Mouse (Mus musculus) forebrain, embryonic 15.5 days (tissue): ENCODE measurements at regions not wholly inside any gene's neighbourhood (a gene's known extent, or its start where the extent isn't known, plus 50 kb on each side); places are given as distances from the start of the nearest gene placed in this dataset.

Source experiments
- ATAC-seq: fragments of 200-750 bp; cut with Nextera tagmentation; replicated peaks from 2 replicates; pipeline ENCODE4 v1.8.0; 2017; ENCODE audit warnings: mild to moderate bottlenecking, moderate TSS enrichment, moderate library complexity
- H3K27ac ChIP-seq: fragments of 300-500 bp; sonication (generic); replicated peaks from 2 replicates; pipeline ENCODE4 v1.5.1; 2015; ENCODE audit warnings: mild to moderate bottlenecking, inconsistent platforms
- H3K27me3 ChIP-seq: fragments of 300-500 bp; sonication (generic); 2 replicates; pipeline ENCODE4 v1.6.1; 2015; ENCODE audit warnings: inconsistent platforms
- H3K36me3 ChIP-seq: fragments of 300-500 bp; sonication (generic); 2 replicates; pipeline ENCODE4 v1.6.1; 2015; ENCODE audit warnings: mild to moderate bottlenecking, inconsistent platforms
- H3K4me1 ChIP-seq: fragments of 300-500 bp; sonication (generic); 2 replicates; pipeline ENCODE4 v1.6.1; 2015; ENCODE audit warnings: inconsistent platforms
- H3K4me2 ChIP-seq: fragments of 300-500 bp; sonication (generic); replicated peaks from 2 replicates; pipeline ENCODE4 v1.6.1; 2015; ENCODE audit warnings: mild to moderate bottlenecking, inconsistent platforms
- H3K4me3 ChIP-seq: fragments of 300-500 bp; sonication (generic); 2 replicates; pipeline ENCODE4 v1.5.1; 2015; ENCODE audit warnings: mild to moderate bottlenecking, inconsistent platforms
- H3K9ac ChIP-seq: fragments of 300-500 bp; sonication (generic); replicated peaks from 2 replicates; pipeline ENCODE4 v1.6.1; 2015; ENCODE audit warnings: mild to moderate bottlenecking, inconsistent platforms
- H3K9me3 ChIP-seq: fragments of 300-500 bp; sonication (generic); 2 replicates; pipeline ENCODE4 v1.6.1; 2016; ENCODE audit warnings: inconsistent platforms
- WGBS: fragments of 180-500 bp; shearing (Covaris S2); methylation state at CpG from one replicate; pipeline ENCODE4 v1.1.7; 2015; ENCODE audit warnings: mixed read lengths; 5-methylcytosine and 5-hydroxymethylcytosine counted together

- H3K4me3 ChIP-seq = no peak overlapping the region
- ATAC-seq = 0 out of 2 replicates have a peak, but pooled peaks have one; percentile 55
- no peak overlapping the region for H3K9ac ChIP-seq
- H3K36me3 ChIP-seq = no peaks in the 10 kb centered on the region
- H3K27ac ChIP-seq = no peak overlapping the region
- no peaks in the 10 kb centered on the region for H3K27me3 ChIP-seq
- H3K4me1 ChIP-seq = 0 out of 2 replicates have a peak, but pooled peaks cover 5% of the 10 kb centered on the region
- 81% methylated on average over 5 of the region's 5 CpGs for WGBS
- no peak overlapping the region for H3K4me2 ChIP-seq
- no peaks in the 10 kb centered on the region for H3K9me3 ChIP-seq
Observed at GRCm38 (mm10) chr8:102497160-102497559, 288.3 kb downstream of the Cdh11 start.

GRCm38 (mm10) chr8:102496698-102497097, 288.7 kb downstream of the Cdh11 start:
- no peak for ATAC-seq
- Histone ChIP-seq H3K27me3 (no peaks in the 10 kb centered on the region), H3K4me1 (0 out of 2 replicates have a peak, but pooled peaks cover 5% of the 10 kb centered on the region), H3K9me3 (no peaks in the 10 kb centered on the region), H3K36me3 (no peaks in the 10 kb centered on the region), H3K4me2 (no peak overlapping the region), H3K4me3 (no peak overlapping the region), H3K9ac (no peak overlapping the region), H3K27ac (no peak overlapping the region)

- 70% methylated on average over 1 of the region's 1 CpGs for WGBS
- no peak for ATAC-seq
- Histone ChIP-seq H3K9me3 (no peaks in the 10 kb centered on the region), H3K27me3 (no peaks in the 10 kb centered on the region), H3K4me3 (no peak overlapping the region), H3K4me2 (no peak overlapping the region), H3K4me1 (0 out of 2 replicates have a peak, but pooled peaks cover 5% of the 10 kb centered on the region), H3K9ac (no peak overlapping the region), H3K27ac (no peak overlapping the region), H3K36me3 (no peaks in the 10 kb centered on the region)
Observed at GRCm38 (mm10) chr8:102496021-102496420, 289.4 kb downstream of the Cdh11 start.

GRCm38 (mm10) chr8:102491015-102491414, 294.4 kb downstream of the Cdh11 start:
- no peak for ATAC-seq
- H3K4me1 ChIP-seq = no peaks in the 10 kb centered on the region
- no peak overlapping the region for H3K9ac ChIP-seq
- no peaks in the 10 kb centered on the region for H3K36me3 ChIP-seq
- no peak overlapping the region for H3K27ac ChIP-seq
- H3K9me3 ChIP-seq = no peaks in the 10 kb centered on the region
- no peak overlapping the region for H3K4me2 ChIP-seq
- no peak overlapping the region for H3K4me3 ChIP-seq
- no peaks in the 10 kb centered on the region for H3K27me3 ChIP-seq

GRCm38 (mm10) chr8:102488284-102488683, 297.2 kb downstream of the Cdh11 start:
- H3K9me3 ChIP-seq = no peaks in the 10 kb centered on the region
- H3K4me1 ChIP-seq = no peaks in the 10 kb centered on the region
- no peak overlapping the region for H3K9ac ChIP-seq
- no peaks in the 10 kb centered on the region for H3K36me3 ChIP-seq
- WGBS = 94% methylated on average over 1 of the region's 1 CpGs
- H3K4me2 ChIP-seq = no peak overlapping the region
- no peak overlapping the region for H3K4me3 ChIP-seq
- H3K27me3 ChIP-seq = no peaks in the 10 kb centered on the region
- H3K27ac ChIP-seq = no peak overlapping the region
- ATAC-seq = no peak

- Histone ChIP-seq H3K4me2 (no peak overlapping the region), H3K36me3 (no peaks in the 10 kb centered on the region), H3K4me3 (no peak overlapping the region), H3K9ac (no peak overlapping the region), H3K9me3 (no peaks in the 10 kb centered on the region), H3K27me3 (no peaks in the 10 kb centered on the region), H3K4me1 (no peaks in the 10 kb centered on the region), H3K27ac (no peak overlapping the region)
- no peak for ATAC-seq
- 87% methylated on average over 6 of the region's 6 CpGs for WGBS
Observed at GRCm38 (mm10) chr8:102487796-102488195, 297.6 kb downstream of the Cdh11 start.

- no peak for ATAC-seq
- Histone ChIP-seq H3K9me3 (no peaks in the 10 kb centered on the region), H3K27me3 (no peaks in the 10 kb centered on the region), H3K36me3 (no peaks in the 10 kb centered on the region), H3K27ac (no peak overlapping the region), H3K9ac (no peak overlapping the region), H3K4me2 (no peak overlapping the region), H3K4me1 (no peaks in the 10 kb centered on the region), H3K4me3 (no peak overlapping the region)
- 93% methylated on average over 12 of the region's 12 CpGs for WGBS
Observed at GRCm38 (mm10) chr8:102475166-102475802, 310.2 kb downstream of the Cdh11 start.

- 0 out of 2 replicates have a peak, but pooled peaks have one; percentile 46 for ATAC-seq
- Histone ChIP-seq H3K27me3 (no peaks in the 10 kb centered on the region), H3K9me3 (no peaks in the 10 kb centered on the region), H3K36me3 (no peaks in the 10 kb centered on the region), H3K4me3 (no peak overlapping the region), H3K4me2 (no peak overlapping the region), H3K27ac (no peak overlapping the region), H3K9ac (no peak overlapping the region), H3K4me1 (no peaks in the 10 kb centered on the region)
- WGBS = 73% methylated on average over 2 of the region's 2 CpGs
Observed at GRCm38 (mm10) chr8:102474192-102474591, 311.2 kb downstream of the Cdh11 start.

- no peak overlapping the region for H3K4me2 ChIP-seq
- H3K27me3 ChIP-seq = no peaks in the 10 kb centered on the region
- WGBS = 100% methylated on average over 1 of the region's 1 CpGs
- no peaks in the 10 kb centered on the region for H3K4me1 ChIP-seq
- no peak overlapping the region for H3K9ac ChIP-seq
- no peak overlapping the region for H3K4me3 ChIP-seq
- no peaks in the 10 kb centered on the region for H3K9me3 ChIP-seq
- no peak overlapping the region for H3K27ac ChIP-seq
- no peaks in the 10 kb centered on the region for H3K36me3 ChIP-seq
- no peak for ATAC-seq
Observed at GRCm38 (mm10) chr8:102471352-102471751, 314.1 kb downstream of the Cdh11 start.

GRCm38 (mm10) chr8:102462601-102463000, 322.8 kb downstream of the Cdh11 start:
- Histone ChIP-seq H3K27ac (no peak overlapping the region), H3K27me3 (no peaks in the 10 kb centered on the region), H3K4me1 (no peaks in the 10 kb centered on the region), H3K4me3 (no peak overlapping the region), H3K9me3 (no peaks in the 10 kb centered on the region), H3K4me2 (no peak overlapping the region), H3K36me3 (no peaks in the 10 kb centered on the region), H3K9ac (no peak overlapping the region)
- ATAC-seq = no peak
- WGBS = 82% methylated on average over 2 of the region's 2 CpGs

- Histone ChIP-seq H3K4me3 (no peak overlapping the region), H3K27me3 (no peaks in the 10 kb centered on the region), H3K9me3 (no peaks in the 10 kb centered on the region), H3K9ac (no peak overlapping the region), H3K27ac (no peak overlapping the region), H3K36me3 (no peaks in the 10 kb centered on the region), H3K4me1 (no peaks in the 10 kb centered on the region), H3K4me2 (no peak overlapping the region)
- no peak for ATAC-seq
- 91% methylated on average over 4 of the region's 4 CpGs for WGBS
Observed at GRCm38 (mm10) chr8:102443006-102443405, 342.4 kb downstream of the Cdh11 start.

- 36% methylated on average over 2 of the region's 2 CpGs for WGBS
- Histone ChIP-seq H3K4me1 (no peaks in the 10 kb centered on the region), H3K9me3 (no peaks in the 10 kb centered on the region), H3K36me3 (no peaks in the 10 kb centered on the region), H3K27ac (no peak overlapping the region), H3K9ac (no peak overlapping the region), H3K4me3 (no peak overlapping the region), H3K4me2 (no peak overlapping the region), H3K27me3 (no peaks in the 10 kb centered on the region)
- ATAC-seq = no peak
Observed at GRCm38 (mm10) chr8:102421828-102422227, 363.6 kb downstream of the Cdh11 start.

GRCm38 (mm10) chr8:102414931-102415330, 370.5 kb downstream of the Cdh11 start:
- no peak for ATAC-seq
- Histone ChIP-seq H3K9ac (no peak overlapping the region), H3K4me3 (no peak overlapping the region), H3K4me2 (no peak overlapping the region), H3K36me3 (no peaks in the 10 kb centered on the region), H3K27me3 (no peaks in the 10 kb centered on the region), H3K4me1 (no peaks in the 10 kb centered on the region), H3K27ac (no peak overlapping the region), H3K9me3 (no peaks in the 10 kb centered on the region)
- WGBS = 70% methylated on average over 4 of the region's 4 CpGs
